Mouse (Mus musculus) ovary, adult 18-20 months (tissue): Measurements from ENCODE around the gene 9130019O22Rik.
A peak's percentile ranks its signal among the peaks of the same experiment; 100 is the strongest.
"Not testable (repeated sequence)": the region's sequence is repeated elsewhere in the genome, so short reads cannot be mapped to it uniquely, and the experiment has no call there.

Source experiments
- DNase-seq: peaks from one replicate; pipeline ENCODE4 v3.0.0; 2022; ENCODE audit warnings: low spot score, mixed read lengths

The 9130019O22Rik gene

DNA sequence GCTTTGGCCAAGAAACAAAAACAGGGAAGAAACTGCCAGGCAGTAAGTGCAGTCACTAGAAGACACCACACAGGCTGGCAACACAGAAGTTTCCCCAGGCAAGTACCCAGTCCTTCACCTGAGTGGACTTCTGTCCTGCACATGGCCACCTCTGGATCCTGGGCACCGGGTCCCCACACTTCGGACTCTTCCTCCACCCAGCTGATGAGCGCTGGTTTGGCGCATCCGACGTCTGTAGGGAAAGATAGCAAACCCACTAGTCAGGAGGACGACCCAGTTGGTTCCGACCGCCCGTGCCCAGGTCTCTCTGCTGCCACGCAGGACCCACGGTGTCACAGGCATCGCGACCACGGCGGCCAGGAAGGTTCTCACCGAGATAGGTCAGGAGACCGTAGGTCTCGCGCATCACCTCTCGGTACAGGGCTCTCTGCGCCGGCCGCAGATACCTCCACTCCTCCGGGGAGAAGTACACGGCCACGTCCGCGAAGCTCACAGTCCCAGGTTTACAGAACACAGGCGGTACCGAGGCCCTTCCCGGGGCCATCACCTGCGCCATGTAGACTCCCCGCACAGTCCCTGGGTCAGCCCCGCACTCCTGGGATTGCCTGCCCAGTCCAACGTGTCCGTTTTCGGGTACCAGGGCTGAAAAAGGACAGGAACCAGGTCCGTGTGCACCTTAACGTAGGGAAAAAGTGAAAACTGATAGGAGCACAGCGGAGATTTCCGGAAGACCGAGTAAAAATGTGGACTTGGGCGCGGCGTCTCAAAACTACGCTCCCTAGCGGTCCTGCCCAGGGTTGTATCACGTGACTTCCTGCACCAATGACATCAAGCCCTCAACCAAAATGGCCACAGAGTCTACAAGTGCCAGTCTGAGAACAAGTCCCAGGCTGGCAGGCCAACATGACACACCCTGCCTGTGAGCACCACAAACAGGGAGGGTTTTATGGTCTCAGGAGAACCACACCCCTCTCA is 11.4 kb downstream of the 9130019O22Rik start, which contains the start of gene Zfp747:
Gene Zfp747, minus strand, starts transcription at position 780 of the 975 bp plus-strand sequence.
- DNase-seq = peak; percentile 86

- DNase-seq = not testable (repeated sequence)
Observed at GRCm38 (mm10) chr7:127371870-127372269, 15.1 kb downstream of the 9130019O22Rik start.

- DNase-seq = no peak
Observed at GRCm38 (mm10) chr7:127371213-127371612, 15.8 kb downstream of the 9130019O22Rik start.

DNA sequence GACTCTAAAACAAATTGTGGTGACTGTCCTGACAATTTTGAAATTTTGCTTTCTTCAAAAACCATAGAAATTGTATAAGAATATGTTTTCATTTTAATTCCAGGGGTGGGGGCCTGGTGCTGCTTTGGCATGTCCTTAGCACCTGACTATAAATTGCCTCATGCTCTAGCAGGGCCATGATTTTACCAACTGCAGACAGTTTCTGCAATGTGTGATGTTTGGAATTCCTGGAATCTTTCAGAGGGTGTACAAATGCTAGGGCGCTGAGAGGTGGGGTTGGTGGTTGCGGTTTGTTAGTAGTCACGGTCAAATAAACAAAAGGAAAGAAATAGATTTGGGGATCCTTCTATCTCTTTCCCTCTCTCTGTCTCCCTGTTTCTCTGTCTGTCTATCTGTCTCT is 20.7 kb downstream of the 9130019O22Rik start:
- DNase-seq = no peak

DNA sequence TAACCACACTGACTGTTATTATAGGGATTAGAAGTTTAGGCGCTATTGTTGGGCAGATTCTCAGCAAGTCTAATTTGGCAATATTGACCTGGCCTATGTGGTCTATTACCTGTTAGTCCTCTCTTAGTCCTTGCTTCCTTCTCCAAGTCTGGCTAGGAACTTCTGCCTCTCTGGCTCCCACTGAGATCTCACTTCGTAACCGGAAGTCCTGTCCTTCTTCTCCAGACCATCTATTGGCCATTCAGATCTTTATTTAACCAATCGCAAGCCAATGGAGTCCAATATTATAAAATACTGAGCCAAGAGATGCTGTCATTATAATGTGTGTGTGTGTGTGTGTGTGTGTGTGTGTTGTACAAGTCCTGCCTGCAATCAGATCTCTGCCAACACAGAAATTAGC is 22.8 kb downstream of the 9130019O22Rik start:
- no peak for DNase-seq

DNA sequence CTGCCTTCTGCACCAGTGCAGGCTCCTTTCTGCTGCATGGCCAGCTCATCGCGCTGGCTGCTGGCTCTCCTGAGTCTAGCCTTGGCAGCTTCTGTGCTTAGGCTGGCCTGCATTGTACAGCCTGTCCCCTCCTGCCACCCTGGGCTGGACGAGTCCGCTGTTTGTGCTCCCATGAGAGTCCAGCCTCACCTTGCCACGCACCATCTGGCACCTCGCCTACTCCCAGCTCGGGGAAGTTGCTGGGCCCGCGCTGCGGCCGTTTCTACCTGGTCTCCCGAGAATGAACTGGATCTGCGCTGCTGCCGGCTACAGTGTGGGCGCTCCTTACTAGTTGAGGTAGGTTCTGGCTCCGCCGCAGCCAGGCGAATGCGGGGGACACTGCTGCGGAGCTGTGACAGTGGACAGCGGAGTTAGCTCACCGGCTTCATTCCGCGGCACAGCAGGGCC is 23.5 kb downstream of the 9130019O22Rik start:
- no peak for DNase-seq

DNA sequence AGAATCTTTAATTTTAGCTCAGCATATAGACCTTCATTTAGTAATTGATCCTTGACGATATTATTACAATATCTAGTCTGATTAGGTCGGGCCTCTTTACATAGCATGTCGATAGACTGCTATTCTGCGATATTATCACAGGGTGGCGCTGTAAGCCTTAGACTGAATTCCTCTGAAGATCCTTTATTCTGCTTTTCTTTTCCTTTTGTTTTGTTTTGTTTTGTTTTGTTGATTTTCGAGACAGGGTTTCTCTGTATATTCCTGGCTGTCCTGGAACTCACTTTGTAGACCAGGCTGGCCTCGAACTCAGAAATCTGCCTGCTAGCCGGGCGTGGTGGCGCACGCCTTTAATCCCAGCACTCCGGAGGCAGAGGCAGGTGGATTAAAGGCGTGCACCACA is 24.5 kb downstream of the 9130019O22Rik start:
- not testable (repeated sequence) for DNase-seq

- no peak for DNase-seq
Observed at GRCm38 (mm10) chr7:127361449-127361848, 25.5 kb downstream of the 9130019O22Rik start.

DNA sequence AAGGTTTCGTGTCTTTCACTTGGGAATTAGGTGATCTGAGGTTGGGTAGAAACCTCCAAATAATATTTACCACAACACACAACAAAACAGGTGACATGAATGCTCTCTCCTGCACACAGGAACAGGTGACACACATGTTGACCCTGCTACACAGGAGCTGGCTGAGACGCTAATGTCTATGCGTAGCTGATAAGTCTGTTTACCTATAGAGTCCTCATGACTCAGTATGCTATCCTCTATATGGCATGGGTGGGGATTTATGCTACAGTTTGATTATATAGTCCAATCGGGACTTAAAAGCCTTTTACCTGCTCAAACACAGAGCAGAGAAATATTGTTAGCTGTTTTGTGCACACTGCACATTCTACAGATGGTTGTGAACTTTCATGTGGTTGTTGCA is 26.7 kb downstream of the 9130019O22Rik start:
- DNase-seq = no peak

DNA sequence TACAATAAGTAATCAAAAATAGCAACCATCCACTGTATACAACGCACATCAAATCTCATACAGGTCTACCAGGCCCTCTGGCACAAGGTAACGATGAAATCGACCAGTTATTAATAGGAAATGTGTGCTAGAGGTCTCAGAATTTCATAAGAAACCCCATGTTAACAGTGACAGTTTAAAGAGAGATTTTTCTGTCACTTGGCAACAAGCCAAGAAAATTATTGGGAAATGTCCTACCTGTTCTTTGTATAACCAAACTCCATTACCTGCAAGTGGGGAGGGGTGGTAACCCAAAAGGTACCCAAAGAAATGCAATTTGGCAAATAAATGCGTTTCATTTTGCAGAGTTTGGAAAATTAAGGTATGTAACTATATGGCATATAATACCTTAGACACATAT is 28.5 kb downstream of the 9130019O22Rik start:
- DNase-seq = no peak

- no peak for DNase-seq
Observed at GRCm38 (mm10) chr7:127357871-127358270, 29.1 kb downstream of the 9130019O22Rik start.

GRCm38 (mm10) chr7:127355796-127356195 is 31.2 kb downstream of the 9130019O22Rik start:
- no peak for DNase-seq

- no peak for DNase-seq
Observed at GRCm38 (mm10) chr7:127351230-127352004, 35.5 kb downstream of the 9130019O22Rik start.

GRCm38 (mm10) chr7:127346676-127347075 is 40.3 kb downstream of the 9130019O22Rik start:
- DNase-seq = no peak

- DNase-seq = peak; percentile 89
Observed at GRCm38 (mm10) chr7:127345512-127346325, 41.2 kb downstream of the 9130019O22Rik start, which contains the start of gene Zfp768. Gene Zfp768 (minus strand): TSS chr7:127345589.

- DNase-seq = peak; percentile 64
Observed at GRCm38 (mm10) chr7:127345092-127345491, 41.9 kb downstream of the 9130019O22Rik start.

DNA sequence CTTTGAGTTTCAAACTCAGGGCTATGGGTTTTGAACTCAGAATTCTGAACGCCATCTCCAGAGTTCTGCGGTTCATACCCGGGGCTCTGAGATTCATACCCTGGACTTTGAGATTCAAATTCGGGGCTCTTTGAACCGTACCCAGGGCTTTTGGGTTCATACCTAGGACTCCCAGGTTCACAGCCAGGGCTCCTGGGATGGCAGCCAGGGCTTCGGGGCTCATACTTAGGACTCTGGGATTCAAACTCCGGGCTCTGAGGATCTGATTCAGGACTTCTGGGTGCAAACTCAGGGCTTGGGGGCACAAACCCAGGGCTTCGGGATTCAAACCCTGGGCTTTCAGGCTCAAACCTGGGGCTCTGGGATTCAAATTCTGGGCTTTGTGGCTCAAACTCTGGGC is 42.6 kb downstream of the 9130019O22Rik start:
- no peak for DNase-seq

DNA sequence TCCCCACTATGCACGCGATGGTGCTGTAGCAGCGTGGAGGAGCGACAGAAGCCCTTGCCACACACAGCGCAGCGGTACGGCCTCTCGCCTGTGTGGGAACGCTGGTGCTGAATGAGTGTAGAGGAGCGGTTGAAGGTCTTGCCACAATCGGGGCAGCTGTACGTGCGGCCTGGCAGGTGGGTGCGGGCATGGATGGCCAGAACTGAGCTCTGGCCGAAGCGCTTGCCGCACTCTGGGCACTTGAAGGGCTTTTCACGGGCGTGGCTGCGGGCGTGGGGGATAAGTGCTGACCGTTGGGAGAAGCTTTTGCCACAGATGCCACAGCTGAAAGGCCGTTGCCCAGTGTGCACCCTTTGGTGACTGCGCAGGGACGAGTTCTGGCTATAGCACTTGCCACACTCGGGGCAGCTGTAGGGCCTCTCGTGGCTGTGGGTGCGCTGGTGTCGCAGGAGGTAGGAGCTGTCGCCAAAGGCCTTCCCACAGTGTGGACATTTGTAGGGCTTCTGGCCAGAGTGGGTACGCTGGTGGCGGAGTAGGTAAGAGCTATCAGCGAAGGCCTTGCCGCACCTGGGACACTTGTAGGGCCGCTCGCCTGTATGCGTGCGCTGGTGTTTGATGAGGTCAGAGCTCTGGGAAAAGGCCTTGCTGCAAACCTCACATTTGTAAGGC is 43.5 kb downstream of the 9130019O22Rik start:
- no peak for DNase-seq

DNA sequence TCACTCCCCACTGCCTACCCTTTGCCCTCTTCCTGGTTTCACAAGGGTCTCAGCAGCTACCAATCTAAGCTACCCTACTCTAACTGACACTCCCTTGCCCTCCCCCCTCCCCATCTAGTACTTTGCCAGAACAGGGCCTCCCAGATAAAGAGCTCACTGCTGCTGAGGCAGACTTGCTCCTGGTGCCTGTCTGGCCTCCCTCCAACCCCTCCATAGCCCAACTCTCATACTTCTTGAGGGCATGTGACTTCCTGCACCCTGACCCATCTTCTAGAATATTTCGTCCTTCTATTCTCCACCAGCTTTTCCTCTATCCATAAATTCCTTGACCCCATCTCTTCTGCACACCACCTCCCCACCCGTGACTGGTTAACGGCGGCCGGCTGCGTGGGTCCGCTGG is 44.1 kb downstream of the 9130019O22Rik start:
- no peak for DNase-seq

DNA sequence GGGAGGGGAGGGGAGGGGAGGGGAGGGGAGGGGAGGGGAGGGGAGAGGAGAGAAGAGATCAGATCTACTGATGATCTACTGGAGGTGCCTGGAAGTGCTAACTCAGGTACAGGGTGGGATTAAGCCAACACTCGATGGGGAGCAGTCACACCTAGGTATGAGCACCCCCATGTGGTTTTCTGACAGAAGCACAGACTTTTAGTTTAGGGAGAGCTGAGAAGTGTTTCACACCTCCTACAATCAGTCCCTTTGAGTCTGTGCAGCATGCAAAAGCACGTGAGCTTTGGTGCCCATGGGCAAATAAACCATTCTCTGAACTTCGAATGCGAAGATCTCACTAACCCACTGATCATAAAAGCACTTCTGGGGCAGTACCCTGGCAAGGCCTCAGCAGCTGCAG is 44.6 kb downstream of the 9130019O22Rik start:
- DNase-seq = no peak

GRCm38 (mm10) chr7:127341861-127342260 is 45.1 kb downstream of the 9130019O22Rik start:
- DNase-seq = not testable (repeated sequence)
